Mouse (Mus musculus) adipocyte (in vitro differentiated cells): ENCODE results near the gene Stum.
A peak's percentile ranks its signal among the peaks of the same experiment; 100 is the strongest.
"Not testable (repeated sequence)": the region's sequence is repeated elsewhere in the genome, so short reads cannot be mapped to it uniquely, and the experiment has no call there.

Experiments
- DNase-seq: peaks from one replicate; pipeline ENCODE4 v3.0.0-alpha.2; 2016; ENCODE audit warnings: low spot score

The Stum gene

GRCm38 (mm10) chr1:180483399-180484291 is at the start of gene Stum:
Stum (minus strand) TSS chr1:180483504.
- DNase-seq: peak; percentile 23

DNA sequence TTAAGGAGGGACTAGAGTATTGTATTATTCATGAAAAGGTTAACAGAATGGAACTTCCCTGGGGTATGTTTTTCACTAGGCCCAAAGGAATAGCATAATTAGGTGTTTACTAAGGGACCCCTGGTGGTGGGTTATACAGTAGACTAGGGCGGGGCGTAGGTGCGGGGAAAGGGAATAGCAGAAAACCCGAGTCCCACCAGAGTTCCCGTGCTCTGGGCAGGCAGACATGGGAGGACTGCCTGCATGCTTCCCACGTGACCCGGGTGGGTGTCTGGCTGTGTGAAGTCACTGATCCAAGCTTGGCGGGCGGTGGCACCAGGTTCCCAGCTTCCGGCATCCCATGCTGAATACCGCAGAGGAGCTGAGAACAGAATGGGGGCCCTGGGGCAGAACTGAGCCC is 49.4 kb upstream of the Stum start:
- DNase-seq: no peak

- no peak for DNase-seq
Measured at GRCm38 (mm10) chr1:180530457-180531263, 47.4 kb upstream of the Stum start.

DNA sequence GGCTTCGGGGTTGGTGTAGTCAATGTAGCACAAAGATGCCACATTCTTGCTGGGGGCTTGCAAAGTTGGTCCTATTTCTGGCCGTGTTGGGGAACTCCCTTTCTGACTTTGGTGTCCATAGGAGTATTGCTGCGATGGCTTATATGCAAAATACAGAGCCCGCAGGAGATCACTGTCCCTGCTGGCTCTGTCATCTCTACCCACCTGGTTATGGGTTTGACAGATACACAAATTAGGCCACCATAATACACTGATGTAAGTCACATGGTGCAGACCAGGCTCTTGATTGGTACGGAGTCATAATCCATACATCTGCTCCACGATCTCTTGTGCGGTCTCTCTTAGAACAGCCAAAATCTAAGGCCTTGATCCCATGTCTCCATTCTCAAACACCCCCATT is 46.5 kb upstream of the Stum start:
- no peak for DNase-seq

DNA sequence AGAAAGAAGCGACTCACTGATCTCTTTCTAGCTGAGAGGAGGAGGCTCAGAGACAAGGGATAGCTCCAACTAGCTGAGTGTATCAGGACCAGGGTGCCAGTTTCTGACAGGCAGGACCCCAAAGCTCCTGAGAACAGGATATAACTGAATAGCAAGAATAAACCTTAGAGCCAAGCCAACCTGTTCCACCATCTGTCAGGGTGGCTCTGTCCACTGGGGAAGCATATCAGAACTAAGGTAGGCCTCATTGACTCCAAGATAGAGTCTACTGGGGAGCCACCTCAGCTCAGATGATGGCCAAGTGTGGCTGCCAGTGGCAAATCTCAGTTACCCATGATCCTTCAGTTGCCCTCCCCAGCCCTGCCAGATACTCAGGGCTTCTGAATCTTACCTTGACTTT is 42.0 kb upstream of the Stum start:
- no peak for DNase-seq

GRCm38 (mm10) chr1:180523320-180523719 is 40.0 kb upstream of the Stum start:
- DNase-seq: no peak

DNA sequence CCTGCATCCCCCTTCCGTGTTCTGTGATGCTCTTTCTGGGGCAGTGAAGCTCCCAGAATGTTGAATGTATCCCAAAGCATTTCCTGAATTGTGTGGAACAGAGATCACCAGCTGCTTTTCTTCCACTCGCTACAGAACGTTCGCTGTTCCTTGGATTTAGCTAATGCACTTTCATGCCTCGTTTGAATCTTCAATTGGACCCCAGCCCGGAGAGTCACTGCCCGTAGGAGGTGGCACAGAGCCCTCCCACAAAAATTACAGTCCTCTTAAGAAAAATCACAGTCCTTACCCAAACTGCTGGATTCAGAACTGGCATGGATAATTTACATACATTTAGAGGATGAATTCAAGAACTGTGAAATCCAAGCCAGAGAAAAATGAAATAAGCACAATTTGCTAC is 36.9 kb upstream of the Stum start:
- DNase-seq: no peak

DNA sequence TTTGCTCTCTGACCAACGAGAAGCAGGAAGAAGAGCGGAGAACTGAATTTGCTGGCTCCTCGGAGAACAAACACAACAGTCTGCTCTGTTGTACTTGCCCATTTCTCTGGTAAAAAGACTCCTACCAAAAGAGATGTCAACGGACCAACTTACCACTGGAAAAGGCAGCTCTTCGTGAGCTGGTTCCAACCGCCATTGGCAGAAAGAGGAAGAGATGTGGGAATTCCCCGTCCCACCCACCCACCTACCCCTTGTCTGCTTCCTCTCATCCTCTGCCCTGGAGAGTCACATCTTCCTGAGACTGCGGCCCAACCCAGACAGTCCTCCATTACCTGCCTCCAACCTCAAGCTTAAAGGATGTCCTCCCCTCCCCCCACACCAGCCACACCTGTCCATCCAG is 36.2 kb upstream of the Stum start:
- DNase-seq: no peak

DNA sequence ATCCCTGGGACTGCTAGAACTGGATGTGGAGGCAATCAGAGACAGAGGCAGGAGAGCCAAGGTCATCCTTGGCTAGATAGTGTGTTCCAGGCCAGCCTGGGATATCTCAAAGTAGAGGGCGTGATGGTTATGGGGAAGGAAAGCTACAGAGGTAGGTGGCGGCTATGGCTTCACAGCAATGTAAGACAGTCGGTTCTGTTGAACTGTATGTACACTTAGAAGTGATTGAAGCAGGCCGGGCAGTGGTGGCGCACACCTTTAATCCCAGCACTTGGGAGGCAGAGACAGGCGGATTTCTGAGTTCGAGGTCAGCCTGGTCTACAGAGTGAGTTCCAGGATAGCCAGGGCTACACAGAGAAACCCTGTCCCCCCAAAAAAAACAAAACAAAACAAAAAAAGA is 35.6 kb upstream of the Stum start:
- DNase-seq: not testable (repeated sequence)

- no peak for DNase-seq
Measured at GRCm38 (mm10) chr1:180518412-180518811, 35.1 kb upstream of the Stum start.

GRCm38 (mm10) chr1:180517390-180518054 is 34.2 kb upstream of the Stum start:
- DNase-seq: no peak

- DNase-seq: no peak
Measured at GRCm38 (mm10) chr1:180514077-180514476, 30.8 kb upstream of the Stum start.

GRCm38 (mm10) chr1:180510879-180511278 is 27.6 kb upstream of the Stum start:
- no peak for DNase-seq

- no peak for DNase-seq
Measured at GRCm38 (mm10) chr1:180510442-180510841, 27.1 kb upstream of the Stum start.

DNA sequence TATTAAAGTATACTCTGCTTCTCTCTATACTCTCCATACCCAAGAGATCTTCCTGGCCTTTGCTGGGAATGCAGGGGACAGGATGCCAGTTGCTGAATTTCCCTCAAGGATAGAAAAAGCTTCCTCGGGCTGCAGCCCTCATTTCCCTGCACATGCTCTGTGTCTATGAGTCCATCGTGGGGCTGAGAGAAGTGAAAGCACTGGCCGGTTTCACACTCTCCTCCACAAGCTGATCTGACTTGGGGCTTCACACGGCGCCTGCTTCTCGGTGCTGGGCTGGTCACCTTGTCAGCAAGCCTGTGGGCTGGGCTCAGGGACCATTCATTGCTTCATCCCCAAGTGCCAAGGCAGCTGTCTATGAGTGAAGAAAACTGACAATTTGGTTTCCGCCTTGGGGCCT is 25.4 kb upstream of the Stum start:
- DNase-seq: no peak

- no peak for DNase-seq
Measured at GRCm38 (mm10) chr1:180507291-180507791, 24.0 kb upstream of the Stum start.

GRCm38 (mm10) chr1:180506341-180506740 is 23.0 kb upstream of the Stum start:
- no peak for DNase-seq

GRCm38 (mm10) chr1:180504899-180505298 is 21.6 kb upstream of the Stum start:
- no peak for DNase-seq

DNA sequence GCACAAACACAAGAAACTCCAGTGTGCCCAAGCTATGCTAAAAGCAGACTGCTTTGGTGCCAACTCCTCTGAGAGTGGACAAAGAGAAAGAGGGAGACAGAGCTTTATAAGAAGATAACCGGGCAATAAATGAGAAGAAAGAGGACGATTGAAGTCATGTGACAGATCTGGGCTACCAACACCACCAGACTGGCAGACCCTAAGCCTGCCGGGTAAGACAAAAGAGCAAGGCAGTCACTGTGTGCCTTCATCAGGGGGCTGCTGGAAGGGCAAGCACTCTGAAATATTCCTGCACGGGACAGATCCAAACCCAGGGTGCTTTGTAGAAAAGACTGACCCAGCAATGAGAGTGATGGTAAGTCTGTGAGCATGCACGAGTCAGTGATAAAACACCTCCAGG is 20.2 kb upstream of the Stum start:
- no peak for DNase-seq

DNA sequence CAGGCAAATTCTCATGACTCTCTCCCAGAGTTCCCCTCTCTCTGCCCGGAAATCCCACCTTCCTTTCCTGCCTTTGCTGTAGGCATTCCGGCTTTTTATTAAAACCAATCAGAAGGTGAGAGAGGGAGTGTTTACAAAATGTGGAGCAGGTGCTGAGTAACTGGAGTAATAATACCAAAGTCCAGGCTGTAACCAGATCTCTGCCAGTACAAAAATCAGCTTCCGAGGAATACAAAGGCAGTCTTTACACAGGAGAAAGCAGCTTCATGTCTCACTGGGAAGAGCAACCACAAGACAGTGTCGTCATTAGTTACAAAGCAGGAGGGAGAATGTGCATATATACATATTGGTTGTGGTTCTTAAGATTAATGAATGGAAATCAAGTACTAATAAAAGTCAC is 19.3 kb upstream of the Stum start:
- DNase-seq: no peak

DNA sequence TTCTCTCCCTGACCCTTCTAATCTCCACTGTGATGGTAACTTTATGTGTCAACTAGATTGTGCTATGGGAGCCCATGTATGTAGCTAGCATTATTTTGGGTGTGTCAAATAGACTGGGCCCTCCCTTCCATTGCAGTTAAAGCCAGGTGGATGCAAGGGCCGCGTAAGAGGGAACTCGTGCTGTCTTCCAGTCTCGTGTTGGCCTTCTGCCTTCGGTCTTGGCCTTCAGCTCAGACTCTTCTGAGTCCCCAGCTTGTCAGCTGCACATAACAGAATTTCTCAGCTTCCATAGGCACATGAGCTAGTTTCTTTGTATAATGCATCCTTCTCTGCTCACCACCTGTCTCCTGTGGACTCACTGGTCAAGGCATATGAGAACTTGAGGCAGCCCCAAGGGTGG is 17.3 kb upstream of the Stum start:
- DNase-seq: no peak

- DNase-seq: no peak
Measured at GRCm38 (mm10) chr1:180500218-180500617, 16.9 kb upstream of the Stum start.
